Mouse (Mus musculus) heart, embryonic 11.5 days (tissue): ENCODE measurements around the gene Ubd. TPM values are rescaled to one million over a fixed set of nuclear protein-coding genes. Genes with fewer than 3 reads are reported as not detected.

ENCODE experiments used
- ATAC-seq: fragments of 200-750 bp; cut with Nextera tagmentation; replicated peaks from 2 replicates; pipeline ENCODE4 v1.8.0; 2017; ENCODE audit warnings: moderate library complexity; ENCODE audit not compliant: insufficient number of reproducible peaks, low FRiP score, low TSS enrichment
- H3K27ac ChIP-seq: fragments of 300-500 bp; sonication (generic); 2 replicates; pipeline ENCODE4 v1.5.1; 2014; ENCODE audit warnings: mild to moderate bottlenecking, low read depth, low read length
- H3K27me3 ChIP-seq: fragments of 300-500 bp; sonication (generic); 2 replicates; pipeline ENCODE4 v1.6.1; 2014; ENCODE audit warnings: mild to moderate bottlenecking, low read length, mixed read lengths; ENCODE audit not compliant: control insufficient read depth, insufficient read depth
- H3K36me3 ChIP-seq: fragments of 300-500 bp; sonication (generic); 2 replicates; pipeline ENCODE4 v1.6.1; 2014; ENCODE audit warnings: mild to moderate bottlenecking, low read length, moderate library complexity, mixed read lengths; ENCODE audit not compliant: control insufficient read depth, insufficient read depth
- H3K4me1 ChIP-seq: fragments of 300-500 bp; sonication (generic); 2 replicates; pipeline ENCODE4 v1.6.1; 2014; ENCODE audit warnings: low read length; ENCODE audit not compliant: control insufficient read depth, insufficient read depth
- H3K4me2 ChIP-seq: fragments of 300-500 bp; sonication (generic); 2 replicates; pipeline ENCODE4 v1.6.1; 2014; ENCODE audit warnings: mild to moderate bottlenecking, moderate library complexity
- H3K4me3 ChIP-seq: fragments of 300-500 bp; sonication (generic); 2 replicates; pipeline ENCODE4 v1.5.1; 2014; ENCODE audit warnings: low read depth, low read length
- H3K9ac ChIP-seq: fragments of 300-500 bp; sonication (generic); 2 replicates; pipeline ENCODE4 v1.6.1; 2014; ENCODE audit warnings: mild to moderate bottlenecking, low read depth, low read length, moderate library complexity
- H3K9me3 ChIP-seq: fragments of 300-500 bp; sonication (generic); replicated peaks from 2 replicates; pipeline ENCODE4 v1.6.1; 2016; ENCODE audit warnings: low read length; ENCODE audit not compliant: control insufficient read depth
- WGBS: fragments of 180-500 bp; shearing (Covaris S2); extraction: QIAGEN DNeasy Blood & Tissue Kit; methylation state at CpG from one replicate; pipeline ENCODE4 v1.1.7; 2014; ENCODE audit not compliant: insufficient replicate concordance; 5-methylcytosine and 5-hydroxymethylcytosine counted together
- polyA plus RNA-seq: library from polyadenylated mRNA; unstranded; fragments of >200 nt; fragmentation: Nextera tagmentation; extraction: Ambion mirVana; gene quantifications from 2 replicates; pipeline ENCODE4 v1.2.1, GENCODE M21; 2014

Ubd gene
- polyA plus RNA-seq, result not detected in 2 replicates

DNA sequence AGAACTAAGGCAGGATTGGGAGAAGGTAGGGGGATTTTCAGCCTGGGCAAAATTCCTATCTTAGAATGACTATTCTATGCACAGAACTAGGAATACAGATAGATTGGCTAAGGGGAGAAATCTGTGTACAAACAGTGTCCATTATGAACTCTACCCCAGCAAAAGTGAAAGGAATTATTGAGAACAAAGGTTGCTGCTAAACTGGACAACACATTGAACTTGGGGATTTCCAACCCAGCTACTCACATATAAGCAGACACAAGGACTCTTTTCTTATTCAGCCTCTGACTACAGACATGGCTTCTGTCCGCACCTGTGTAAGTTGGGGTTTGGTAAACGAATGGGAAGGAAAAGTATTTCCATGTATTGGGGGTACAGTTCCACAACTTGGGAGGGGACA lies at the start of gene Ubd:
Gene Ubd (plus strand): TSS at position 237 of the 400 bp plus-strand sequence.
- Histone ChIP-seq H3K27ac (no peak within 1 kb of the TSS), H3K27me3 (peaks cover 37% of the 10 kb centered on the region), H3K36me3 (no peaks in the 10 kb centered on the region), H3K9ac (no peak within 1 kb of the TSS), H3K4me2 (no peak within 1 kb of the TSS), H3K4me3 (no peak within 1 kb of the TSS), H3K4me1 (no peaks in the 10 kb centered on the region), H3K9me3 (no peaks in the 10 kb centered on the region)
- 79% methylated on average over 2 of the region's 2 CpGs for WGBS
- ATAC-seq, result no peak

DNA sequence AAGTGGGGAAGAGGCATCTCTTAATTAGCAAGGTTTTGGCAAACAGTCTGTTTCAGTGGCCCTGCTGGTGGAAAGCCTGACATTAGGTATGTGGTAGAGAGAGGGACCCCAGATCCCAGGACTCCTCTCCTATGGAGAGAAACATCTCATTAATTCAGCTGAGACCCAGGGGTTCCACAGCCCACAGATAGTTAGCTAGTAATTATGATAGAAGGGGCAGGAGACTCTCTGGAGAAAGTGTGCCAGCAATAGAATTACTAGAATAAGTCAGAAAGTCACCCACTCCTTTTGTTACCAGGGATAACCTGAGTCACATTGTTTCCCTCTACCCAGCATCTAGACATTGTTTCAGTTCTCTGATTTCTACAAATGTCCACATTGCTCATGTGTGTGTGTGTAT lies 32.3 kb upstream of the Ubd start, which contains the start of gene Olfr93:
Gene Olfr93 (minus strand): TSS at position 101 of the 400 bp plus-strand sequence.
- Histone ChIP-seq H3K9me3 (no peaks in the 10 kb centered on the region), H3K4me1 (no peaks in the 10 kb centered on the region), H3K27me3 (no peaks in the 10 kb centered on the region), H3K27ac (no peak within 1 kb of the TSS), H3K4me3 (no peak within 1 kb of the TSS), H3K9ac (no peak within 1 kb of the TSS), H3K4me2 (no peak within 1 kb of the TSS), H3K36me3 (no peaks in the 10 kb centered on the region)
- no peak for ATAC-seq

DNA sequence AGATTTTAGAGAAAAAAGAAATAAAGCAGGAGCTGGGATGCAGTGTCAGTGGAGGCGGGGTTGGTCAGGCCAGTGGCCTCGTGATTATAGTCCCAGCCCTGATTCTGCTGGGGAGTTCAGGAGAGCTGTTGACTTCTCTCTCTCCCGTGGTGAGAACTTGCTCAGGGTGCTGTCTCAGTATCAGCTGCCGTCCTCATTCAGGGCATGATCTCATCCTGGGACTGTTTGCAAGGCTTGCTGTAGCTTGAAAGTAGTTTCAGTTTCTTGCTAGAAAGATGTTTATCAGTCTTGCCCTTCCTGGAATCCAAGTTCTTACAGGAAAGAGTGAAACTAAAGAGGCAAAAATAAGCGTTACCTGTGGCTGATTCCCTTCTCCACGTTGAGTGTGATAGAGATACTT lies 8.2 kb upstream of the Ubd start:
- 41% methylated on average over 6 of the region's 6 CpGs for WGBS
- Histone ChIP-seq H3K9ac (no peak overlapping the region), H3K27ac (no peak overlapping the region), H3K4me1 (no peaks in the 10 kb centered on the region), H3K27me3 (no peaks in the 10 kb centered on the region), H3K4me2 (no peak overlapping the region), H3K36me3 (no peaks in the 10 kb centered on the region), H3K4me3 (no peak overlapping the region), H3K9me3 (no peaks in the 10 kb centered on the region)
- no peak for ATAC-seq

DNA sequence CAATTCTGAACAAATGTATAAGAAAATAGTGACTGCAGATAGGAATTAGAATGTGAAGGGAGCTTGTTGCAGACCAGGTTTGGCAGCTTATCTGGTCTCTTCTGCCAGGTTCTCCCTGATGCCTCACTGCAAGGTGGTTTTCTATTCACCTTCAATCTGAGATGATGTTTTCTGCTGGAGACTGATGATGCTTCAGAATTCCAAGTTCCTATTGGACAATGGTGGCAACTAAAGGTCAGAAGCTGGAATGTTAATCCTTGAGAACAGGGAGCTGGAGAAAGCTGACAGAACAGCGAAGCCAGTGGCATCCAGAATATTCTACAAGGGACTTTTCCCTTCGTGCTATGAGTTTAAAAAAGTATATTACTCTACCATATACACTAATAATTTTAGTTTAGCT lies 3.0 kb upstream of the Ubd start:
- no peak for ATAC-seq
- Histone ChIP-seq H3K27ac (no peak overlapping the region), H3K36me3 (no peaks in the 10 kb centered on the region), H3K27me3 (peaks cover 8% of the 10 kb centered on the region), H3K9me3 (no peaks in the 10 kb centered on the region), H3K4me3 (no peak overlapping the region), H3K4me1 (no peaks in the 10 kb centered on the region), H3K4me2 (no peak overlapping the region), H3K9ac (no peak overlapping the region)
- WGBS, result 26% methylated on average over 2 of the region's 2 CpGs

DNA sequence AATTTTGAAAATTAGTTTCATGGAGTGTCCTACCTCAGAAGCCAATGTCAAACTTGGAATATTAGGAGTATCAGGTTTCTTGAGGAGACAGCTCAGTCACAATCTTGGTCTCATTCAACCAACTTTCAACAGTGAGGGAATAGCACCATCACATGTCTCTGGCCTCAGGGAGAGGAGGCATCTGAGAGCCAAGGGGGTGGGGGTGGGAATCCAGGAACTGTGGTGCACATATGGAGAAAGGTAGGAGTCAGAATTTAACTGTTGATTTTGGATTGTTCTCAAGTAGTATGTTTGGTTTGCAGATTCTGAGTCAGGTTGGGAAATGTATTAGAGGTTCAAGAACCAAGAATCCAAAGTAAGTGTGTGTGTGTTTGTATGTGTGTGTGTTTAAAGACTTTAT lies 660 bp upstream of the Ubd start:
- Histone ChIP-seq H3K9me3 (no peaks in the 10 kb centered on the region), H3K4me2 (no peak overlapping the region), H3K4me3 (no peak overlapping the region), H3K27me3 (peaks cover 30% of the 10 kb centered on the region), H3K36me3 (no peaks in the 10 kb centered on the region), H3K4me1 (no peaks in the 10 kb centered on the region), H3K27ac (no peak overlapping the region), H3K9ac (no peak overlapping the region)
- no peak for ATAC-seq

DNA sequence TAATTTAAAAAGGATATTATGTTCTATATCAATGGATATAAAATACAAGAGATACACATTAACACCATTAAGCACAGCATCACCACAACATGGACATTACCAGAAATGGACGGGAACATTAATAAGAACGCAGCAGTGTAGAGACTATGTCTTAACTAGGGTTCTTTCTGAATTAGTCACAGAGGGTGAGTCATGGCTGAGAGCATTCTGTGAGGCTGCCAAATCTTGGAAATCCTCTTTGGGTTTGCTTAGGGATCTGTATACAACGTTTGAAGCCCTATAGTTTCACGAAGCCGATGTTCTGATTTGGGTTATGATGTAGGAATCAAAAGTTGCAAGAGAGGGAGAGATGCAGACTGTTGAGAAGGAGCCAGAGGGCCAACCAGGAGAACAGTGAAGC lies 1.1 kb downstream of the Ubd start:
- no peaks in the 10 kb centered on the region for H3K4me1 ChIP-seq
- no peak overlapping the region for H3K9ac ChIP-seq
- no peaks in the 10 kb centered on the region for H3K36me3 ChIP-seq
- ATAC-seq, result no peak
- no peak overlapping the region for H3K27ac ChIP-seq
- H3K9me3 ChIP-seq, result no peaks in the 10 kb centered on the region
- no peak overlapping the region for H3K4me2 ChIP-seq
- no peak overlapping the region for H3K4me3 ChIP-seq
- H3K27me3 ChIP-seq, result peaks cover 37% of the 10 kb centered on the region
- 81% methylated on average over 5 of the region's 5 CpGs for WGBS

DNA sequence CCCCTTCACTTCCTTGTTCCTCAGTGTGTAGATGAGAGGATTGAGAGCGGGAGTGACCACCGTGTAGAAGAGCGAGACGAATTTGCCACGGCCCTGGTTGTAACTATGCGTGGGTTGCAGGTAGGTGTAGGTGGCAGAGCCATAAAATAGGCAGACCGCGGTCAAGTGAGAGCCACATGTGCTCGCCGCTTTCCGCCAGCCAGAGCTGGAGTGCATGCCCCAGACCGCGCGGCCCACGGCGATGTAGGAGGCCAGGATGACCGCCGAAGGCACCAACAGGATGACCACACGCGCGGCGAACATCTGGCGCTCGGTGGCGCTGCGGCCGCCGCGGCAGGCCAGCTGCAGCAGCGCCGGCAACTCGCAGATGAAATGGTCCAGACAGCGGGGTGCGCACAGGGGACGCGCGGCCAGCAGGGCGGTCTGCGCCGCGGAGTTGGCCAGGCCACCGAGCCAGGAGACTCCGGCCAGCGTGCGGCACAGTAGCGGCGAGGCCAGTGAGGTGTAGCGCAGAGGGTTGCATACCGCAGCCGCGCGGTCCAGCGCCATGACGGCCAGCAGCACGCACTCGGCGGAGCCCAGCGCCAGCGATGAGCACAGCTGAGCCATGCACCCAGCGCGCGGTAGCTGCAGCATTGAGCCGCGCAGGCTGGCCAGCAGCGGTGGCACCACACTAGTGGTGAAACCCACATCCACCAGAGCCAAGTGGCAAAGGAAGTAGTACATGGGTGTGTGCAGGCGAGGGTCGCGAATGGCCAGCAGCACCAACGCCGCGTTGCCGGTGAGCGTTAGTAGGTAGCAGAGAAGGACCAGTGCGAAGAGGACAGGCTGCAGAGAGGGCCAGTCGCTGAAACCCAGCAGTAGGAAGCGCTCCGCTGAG lies 3.4 kb downstream of the Ubd start:
- under 1% methylated on average over 77 of the region's 77 CpGs for WGBS
- H3K9ac ChIP-seq, result peak overlapping the region; percentile 39; the same call in 1 of the 2 replicates
- no peaks in the 10 kb centered on the region for H3K36me3 ChIP-seq
- no peak overlapping the region for H3K27ac ChIP-seq
- ATAC-seq, result peak; percentile 69
- H3K4me2 ChIP-seq, result peak overlapping the region; percentile 90
- no peaks in the 10 kb centered on the region for H3K9me3 ChIP-seq
- peak overlapping the region; percentile 61 for H3K4me3 ChIP-seq
- no peaks in the 10 kb centered on the region for H3K4me1 ChIP-seq
- H3K27me3 ChIP-seq, result peaks cover 37% of the 10 kb centered on the region

DNA sequence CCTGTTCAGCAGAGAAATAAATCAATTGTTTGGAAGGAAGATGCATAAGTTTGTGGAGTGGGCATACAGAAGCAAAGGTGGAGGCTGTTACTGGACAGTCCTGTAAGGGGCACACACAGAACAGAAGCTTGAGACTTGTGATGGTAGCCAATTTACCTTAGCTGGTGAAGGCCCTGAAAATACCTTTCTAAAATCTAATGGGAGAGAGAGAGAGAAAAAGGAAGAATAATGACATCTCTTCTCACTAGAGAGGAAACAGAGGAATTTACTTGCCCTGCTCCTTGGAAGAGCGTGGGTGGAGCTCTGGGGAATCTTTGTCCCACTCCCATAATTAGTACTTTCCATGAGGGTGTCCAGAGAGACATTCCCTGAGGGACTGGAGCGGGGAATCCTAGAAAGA lies 7.2 kb downstream of the Ubd start, which contains the start of gene Olfr94:
Gene Olfr94 (minus strand): TSS at position 101 of the 400 bp plus-strand sequence.
- Histone ChIP-seq H3K27me3 (peaks cover 28% of the 10 kb centered on the region), H3K4me2 (no peak within 1 kb of the TSS), H3K9me3 (no peaks in the 10 kb centered on the region), H3K36me3 (no peaks in the 10 kb centered on the region), H3K4me1 (no peaks in the 10 kb centered on the region), H3K4me3 (no peak within 1 kb of the TSS), H3K27ac (no peak within 1 kb of the TSS), H3K9ac (no peak within 1 kb of the TSS)
- no peak for ATAC-seq
- 74% methylated on average over 2 of the region's 2 CpGs for WGBS
